Mouse (Mus musculus) forebrain, embryonic 11.5 days (tissue): ENCODE results near the gene Btnl1. TPM values are rescaled to one million over a fixed set of nuclear protein-coding genes. Genes with fewer than 3 reads are reported as not detected.

Experiments used
- ATAC-seq: fragments of 200-750 bp; cut with Nextera tagmentation; replicated peaks from 2 replicates; pipeline ENCODE4 v1.8.0; 2017; ENCODE audit warnings: moderate TSS enrichment; ENCODE audit not compliant: low FRiP score
- DNase-seq: peaks from one replicate; pipeline ENCODE4 v3.0.0-alpha.2; 2017; ENCODE audit warnings: low spot score
- H3K27ac ChIP-seq: fragments of 300-500 bp; sonication (generic); 2 replicates; pipeline ENCODE4 v1.5.1; 2014; ENCODE audit warnings: low read depth, low read length
- H3K27me3 ChIP-seq: fragments of 300-500 bp; sonication (generic); 2 replicates; pipeline ENCODE4 v1.6.1; 2014; ENCODE audit warnings: mild to moderate bottlenecking, low read length, mixed read lengths; ENCODE audit not compliant: control insufficient read depth, insufficient read depth
- H3K36me3 ChIP-seq: fragments of 300-500 bp; sonication (generic); 2 replicates; pipeline ENCODE4 v1.6.1; 2014; ENCODE audit warnings: mild to moderate bottlenecking, low read length, moderate library complexity, mixed read lengths; ENCODE audit not compliant: control insufficient read depth, insufficient read depth
- H3K4me1 ChIP-seq: fragments of 300-500 bp; sonication (generic); replicated peaks from 2 replicates; pipeline ENCODE4 v1.6.1; 2014; ENCODE audit warnings: low read length, mixed read lengths; ENCODE audit not compliant: control insufficient read depth, insufficient read depth
- H3K4me2 ChIP-seq: fragments of 300-500 bp; sonication (generic); 2 replicates; pipeline ENCODE4 v1.6.1; 2014; ENCODE audit warnings: low read depth, mild to moderate bottlenecking, low read length, moderate library complexity, mixed read lengths; ENCODE audit not compliant: severe bottlenecking
- H3K4me3 ChIP-seq: fragments of 300-500 bp; sonication (generic); 2 replicates; pipeline ENCODE4 v1.5.1; 2014; ENCODE audit warnings: low read depth, low read length
- H3K9ac ChIP-seq: fragments of 300-500 bp; sonication (generic); 2 replicates; pipeline ENCODE4 v1.6.1; 2014; ENCODE audit warnings: low read length
- H3K9me3 ChIP-seq: fragments of 300-500 bp; sonication (generic); 2 replicates; pipeline ENCODE4 v1.6.1; 2016; ENCODE audit warnings: low read length, mixed read lengths; ENCODE audit not compliant: control insufficient read depth
- WGBS: fragments of 180-500 bp; shearing (Covaris S2); extraction: QIAGEN DNeasy Blood & Tissue Kit; methylation state at CpG from one replicate; pipeline ENCODE4 v1.1.7; 2014; 5-methylcytosine and 5-hydroxymethylcytosine counted together
- polyA plus RNA-seq: library from polyadenylated mRNA; unstranded; fragments of >200 nt; fragmentation: Nextera tagmentation; extraction: Ambion mirVana; gene quantifications from 2 replicates; pipeline ENCODE4 v1.2.1, GENCODE M21; 2014

Gene Btnl1
- polyA plus RNA-seq, 1 experiment from 2014 or later: not detected

DNA sequence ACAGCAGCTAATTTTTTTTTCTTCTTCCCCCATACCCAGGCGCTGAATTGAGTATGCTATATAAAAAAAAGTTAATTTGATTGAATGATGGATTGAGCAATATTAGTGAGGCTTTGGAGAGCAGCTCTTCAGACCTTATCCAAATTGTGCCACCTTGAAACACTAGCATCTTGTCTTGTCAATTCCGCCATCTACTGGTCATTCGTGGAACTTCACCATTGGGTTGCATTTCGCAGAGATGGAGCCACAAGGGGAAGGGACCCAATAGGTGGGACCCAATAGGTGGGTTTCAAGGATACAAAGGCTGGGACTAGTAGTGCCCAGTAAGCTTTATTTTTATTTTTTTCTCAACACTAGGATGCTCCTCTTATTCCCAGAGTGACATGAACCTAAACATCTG lies 27.5 kb upstream of the Btnl1 start:
- no peak overlapping the region for H3K27ac ChIP-seq
- H3K9me3 ChIP-seq: no peaks in the 10 kb centered on the region
- DNase-seq: peak; percentile 83
- no peaks in the 10 kb centered on the region for H3K36me3 ChIP-seq
- WGBS: 6% methylated on average over 4 of the region's 4 CpGs
- H3K9ac ChIP-seq: no peak overlapping the region
- no peaks in the 10 kb centered on the region for H3K4me1 ChIP-seq
- no peak for ATAC-seq
- H3K27me3 ChIP-seq: no peaks in the 10 kb centered on the region
- H3K4me2 ChIP-seq: no peak overlapping the region
- no peak overlapping the region for H3K4me3 ChIP-seq

- Histone ChIP-seq H3K4me3 (no peak within 1 kb of the TSS), H3K27ac (no peak within 1 kb of the TSS), H3K27me3 (no peaks in the 10 kb centered on the region), H3K36me3 (no peaks in the 10 kb centered on the region), H3K4me1 (no peaks in the 10 kb centered on the region), H3K9me3 (no peaks in the 10 kb centered on the region), H3K9ac (no peak within 1 kb of the TSS), H3K4me2 (no peak within 1 kb of the TSS)
- DNase-seq (no peak), ATAC-seq (no peak)
- 80% methylated on average over 5 of the region's 5 CpGs for WGBS
Observed at GRCm38 (mm10) chr17:34354539-34354938, 22.4 kb upstream of the Btnl1 start, which contains the start of gene Btnl2. Btnl2 (plus strand) TSS chr17:34354822.

DNA sequence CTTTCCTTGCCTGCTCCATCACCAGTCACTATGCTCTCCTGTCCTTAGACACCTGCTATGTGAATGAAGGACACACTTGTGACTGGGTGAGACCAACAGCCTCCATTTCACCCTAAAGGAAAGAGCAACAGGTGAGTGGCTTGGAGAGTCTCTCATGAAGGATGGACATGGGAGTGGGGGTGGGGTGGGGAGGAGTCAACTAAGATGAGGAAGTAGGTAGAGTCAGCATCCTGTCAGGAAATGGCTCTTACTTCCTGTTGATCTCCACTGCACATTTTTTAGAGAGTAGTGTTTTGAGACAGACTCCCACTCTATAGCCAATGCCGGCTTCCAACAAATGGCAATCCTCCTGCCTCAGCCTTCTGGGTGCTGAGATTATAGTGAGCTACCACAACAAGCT lies 22.0 kb upstream of the Btnl1 start:
- 96% methylated on average over 1 of the region's 1 CpGs for WGBS
- H3K4me1 ChIP-seq: no peaks in the 10 kb centered on the region
- H3K9ac ChIP-seq: no peak overlapping the region

GRCm38 (mm10) chr17:34362954-34363546 lies 13.9 kb upstream of the Btnl1 start:
- H3K4me1 ChIP-seq: no peaks in the 10 kb centered on the region
- H3K9me3 ChIP-seq: no peaks in the 10 kb centered on the region
- H3K27ac ChIP-seq: no peak overlapping the region
- no peak for ATAC-seq
- H3K4me2 ChIP-seq: no peak overlapping the region
- WGBS: 87% methylated on average over 15 of the region's 15 CpGs
- H3K9ac ChIP-seq: no peak overlapping the region
- DNase-seq: no peak
- H3K36me3 ChIP-seq: no peaks in the 10 kb centered on the region
- H3K4me3 ChIP-seq: no peak overlapping the region
- no peaks in the 10 kb centered on the region for H3K27me3 ChIP-seq

More for the DNA sequence above, 22.0 kb upstream of the Btnl1 start:
- no peak overlapping the region for H3K4me2 ChIP-seq
- no peaks in the 10 kb centered on the region for H3K27me3 ChIP-seq
- H3K9me3 ChIP-seq: no peaks in the 10 kb centered on the region
- H3K27ac ChIP-seq: no peak overlapping the region
- no peaks in the 10 kb centered on the region for H3K36me3 ChIP-seq
- H3K4me3 ChIP-seq: no peak overlapping the region
- DNase-seq (no peak), ATAC-seq (no peak)

DNA sequence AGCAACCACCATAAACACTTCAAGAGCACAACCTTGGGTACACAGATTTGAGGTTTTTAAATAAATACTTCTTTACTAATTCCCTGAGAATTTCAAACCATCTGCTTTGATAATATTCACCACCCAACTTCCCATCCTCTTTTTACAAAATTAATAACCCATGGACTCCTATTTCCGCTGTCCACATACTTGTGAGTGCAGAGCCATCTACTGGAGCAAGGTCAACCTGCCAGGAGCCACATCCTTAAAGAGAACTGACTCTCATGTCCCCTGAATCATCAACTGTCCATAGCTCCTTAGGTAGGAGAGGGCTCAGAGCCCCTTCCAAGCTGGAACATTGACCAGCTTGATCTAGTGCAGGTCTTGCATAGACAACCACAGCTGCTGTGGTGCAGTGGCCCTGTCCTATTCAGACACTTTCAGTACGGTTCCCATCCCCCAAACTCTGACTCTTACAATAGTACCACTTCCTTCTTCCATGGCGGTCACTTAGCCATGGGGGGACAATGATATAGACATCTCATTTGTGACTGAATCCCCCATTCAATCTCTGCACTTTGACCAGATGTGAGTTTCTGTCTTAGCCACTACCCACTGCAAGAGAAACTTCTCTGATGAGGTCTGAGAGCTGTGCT lies 13.1 kb upstream of the Btnl1 start:
- DNase-seq (no peak), ATAC-seq (no peak)
- H3K9me3 ChIP-seq: no peaks in the 10 kb centered on the region
- H3K36me3 ChIP-seq: no peaks in the 10 kb centered on the region
- 84% methylated on average over 3 of the region's 3 CpGs for WGBS
- H3K27me3 ChIP-seq: no peaks in the 10 kb centered on the region
- no peaks in the 10 kb centered on the region for H3K4me1 ChIP-seq
- H3K4me2 ChIP-seq: no peak overlapping the region
- H3K9ac ChIP-seq: no peak overlapping the region
- H3K27ac ChIP-seq: no peak overlapping the region
- no peak overlapping the region for H3K4me3 ChIP-seq

DNA sequence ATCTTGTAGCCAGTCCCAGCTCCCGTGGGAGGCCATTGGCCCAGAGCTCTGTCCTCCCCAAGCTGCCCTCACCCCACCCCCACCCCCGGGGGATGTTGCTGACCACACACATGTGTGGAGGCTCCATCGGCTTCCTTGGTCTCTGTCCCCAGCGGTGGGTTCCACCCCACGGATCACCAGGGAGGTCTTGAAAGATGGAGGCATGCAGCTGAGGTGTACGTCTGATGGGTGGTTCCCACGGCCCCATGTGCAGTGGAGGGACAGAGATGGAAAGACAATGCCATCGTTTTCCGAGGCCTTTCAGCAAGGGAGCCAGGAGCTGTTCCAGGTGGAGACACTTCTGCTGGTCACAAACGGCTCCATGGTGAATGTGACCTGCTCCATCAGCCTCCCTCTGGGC lies 11.9 kb upstream of the Btnl1 start:
- DNase-seq (no peak), ATAC-seq (no peak)
- Histone ChIP-seq H3K4me1 (no peaks in the 10 kb centered on the region), H3K9me3 (no peaks in the 10 kb centered on the region), H3K4me2 (no peak overlapping the region), H3K27me3 (no peaks in the 10 kb centered on the region), H3K36me3 (no peaks in the 10 kb centered on the region), H3K4me3 (no peak overlapping the region), H3K27ac (no peak overlapping the region), H3K9ac (no peak overlapping the region)
- 81% methylated on average over 10 of the region's 10 CpGs for WGBS

- no peak for ATAC-seq
- H3K27me3 ChIP-seq: no peaks in the 10 kb centered on the region
- H3K36me3 ChIP-seq: no peaks in the 10 kb centered on the region
- no peak for DNase-seq
- WGBS: 84% methylated on average over 4 of the region's 4 CpGs
- H3K4me2 ChIP-seq: no peak overlapping the region
- no peak overlapping the region for H3K4me3 ChIP-seq
- no peaks in the 10 kb centered on the region for H3K9me3 ChIP-seq
- H3K27ac ChIP-seq: no peak overlapping the region
- H3K4me1 ChIP-seq: no peaks in the 10 kb centered on the region
- no peak overlapping the region for H3K9ac ChIP-seq
Observed at GRCm38 (mm10) chr17:34370563-34370962, 6.4 kb upstream of the Btnl1 start.

GRCm38 (mm10) chr17:34373055-34373709 lies 3.8 kb upstream of the Btnl1 start:
- H3K27me3 ChIP-seq: no peaks in the 10 kb centered on the region
- 85% methylated on average over 6 of the region's 6 CpGs for WGBS
- H3K4me1 ChIP-seq: no peaks in the 10 kb centered on the region
- H3K9ac ChIP-seq: no peak overlapping the region
- no peak overlapping the region for H3K4me2 ChIP-seq
- no peaks in the 10 kb centered on the region for H3K36me3 ChIP-seq
- no peak overlapping the region for H3K27ac ChIP-seq
- no peak overlapping the region for H3K4me3 ChIP-seq
- no peaks in the 10 kb centered on the region for H3K9me3 ChIP-seq
- no peak for DNase-seq
- ATAC-seq: no peak
